Mouse (Mus musculus): ENCODE data around the gene Cacybp. TPM values are rescaled to one million over a fixed set of nuclear protein-coding genes. Genes with fewer than 3 reads are reported as not detected.

Cacybp gene
- total RNA-seq, 1 experiment from 2014 or later: 82.4 TPM

DNA sequence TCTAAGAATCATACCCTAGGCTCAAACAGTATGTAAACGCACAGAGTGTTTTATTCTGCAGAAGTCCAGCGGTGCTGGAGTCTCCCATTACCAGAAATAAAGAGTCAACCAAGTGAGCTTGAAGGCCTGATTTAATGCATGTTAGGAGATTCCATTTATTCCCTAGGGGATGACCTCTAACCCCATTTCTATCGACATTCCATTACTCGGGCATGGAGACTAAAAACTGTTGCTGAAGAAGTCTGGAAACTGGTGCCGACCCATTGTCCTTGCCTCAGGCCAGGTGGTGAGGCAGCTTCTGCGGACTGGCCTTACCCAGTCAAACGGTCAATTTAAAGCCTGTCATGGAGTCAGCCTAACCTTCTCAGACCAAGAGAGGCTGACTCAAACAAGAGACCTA lies 1.5 kb upstream of the Cacybp start:
- DNase-seq: no peak

DNA sequence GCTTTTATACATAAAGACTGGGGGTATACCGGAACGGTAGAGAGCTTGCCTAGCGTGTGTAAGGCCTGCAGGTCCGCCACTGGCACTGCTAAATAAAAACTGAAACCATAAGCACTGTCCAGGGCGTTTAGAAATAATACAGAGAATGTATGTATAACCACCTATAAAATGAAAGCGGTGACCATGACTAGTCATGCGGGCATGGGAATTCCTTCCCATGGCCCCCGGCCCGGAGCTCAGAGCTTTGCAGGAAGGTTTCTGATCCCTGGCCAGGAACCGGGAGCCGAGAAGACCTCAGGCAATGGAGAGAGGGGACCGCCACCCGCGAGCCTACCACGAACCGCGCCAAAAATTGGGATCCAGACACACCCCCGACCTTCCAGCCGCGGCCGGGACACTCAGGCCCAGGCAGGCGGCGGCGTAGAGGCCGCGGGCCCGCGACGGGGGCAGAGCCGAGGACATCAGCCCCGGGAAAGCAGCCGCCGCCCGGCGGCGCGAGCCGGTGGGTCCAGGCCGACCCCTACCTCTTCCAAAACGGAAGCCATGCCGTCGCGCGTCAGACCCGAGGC lies 468 bp downstream of the Cacybp start:
- DNase-seq: peak; percentile 75

DNA sequence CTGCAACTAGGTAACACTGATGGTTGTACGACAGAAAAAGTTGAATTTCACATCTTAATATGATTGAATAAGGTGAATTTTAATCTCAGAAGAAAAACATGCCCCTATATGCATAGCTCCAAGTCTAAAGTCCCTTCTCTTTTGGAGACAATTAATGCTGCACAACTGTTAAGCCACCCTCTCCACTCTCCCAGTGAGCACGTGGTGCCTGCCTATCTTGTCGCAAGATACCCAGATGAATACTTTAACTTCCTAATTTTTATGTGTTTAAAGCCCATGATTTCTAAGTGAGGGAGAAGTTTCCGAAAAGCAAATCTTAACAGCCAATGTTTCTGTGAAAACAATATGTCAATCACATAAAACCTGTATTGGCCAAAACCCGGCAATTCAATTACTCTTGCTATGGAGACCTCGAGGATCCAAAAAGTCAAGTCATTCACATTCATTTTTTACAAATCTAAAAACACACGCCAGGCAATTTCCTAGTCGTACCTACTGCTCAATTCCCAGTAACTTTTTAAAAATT lies 1.0 kb downstream of the Cacybp start:
- no peak for DNase-seq

DNA sequence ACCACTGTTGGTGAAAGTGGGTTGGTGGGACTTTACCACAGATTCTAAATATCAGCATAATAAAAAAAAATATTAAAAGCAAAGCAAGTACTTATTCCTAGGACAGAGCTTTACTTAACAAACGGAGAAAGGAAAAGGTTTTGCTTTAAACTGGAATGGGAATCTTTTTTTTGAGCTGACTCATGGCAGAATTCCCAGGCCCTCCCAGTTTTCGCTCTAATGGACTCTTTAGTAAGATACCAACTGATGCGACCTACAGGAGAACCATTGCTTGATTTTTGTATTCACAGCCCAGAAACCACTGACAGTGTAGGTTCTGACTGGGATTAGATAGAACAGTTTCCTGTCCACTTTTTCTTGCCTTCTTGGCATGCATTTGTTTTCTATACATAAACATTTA lies 2.1 kb downstream of the Cacybp start:
- peak; percentile 9 for DNase-seq

DNA sequence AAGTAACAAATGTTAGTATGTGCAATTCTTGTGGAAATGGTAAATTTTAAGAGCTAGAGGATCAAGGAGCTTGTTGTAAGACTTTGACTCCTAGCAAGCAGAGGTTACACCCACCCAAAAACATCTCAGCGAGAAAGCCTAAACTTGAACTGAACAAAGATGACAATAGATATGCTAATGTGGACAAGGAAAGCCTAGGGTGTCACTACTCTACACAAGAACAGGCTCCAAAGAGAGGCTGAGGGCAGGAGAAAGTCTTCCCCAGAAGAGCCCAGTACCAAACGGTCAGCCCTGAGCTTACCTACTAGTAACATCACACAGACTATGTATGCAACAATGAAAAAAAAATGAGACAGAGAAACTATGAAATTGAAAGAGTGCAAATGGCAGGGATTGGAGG lies 2.8 kb downstream of the Cacybp start:
- no peak for DNase-seq

DNA sequence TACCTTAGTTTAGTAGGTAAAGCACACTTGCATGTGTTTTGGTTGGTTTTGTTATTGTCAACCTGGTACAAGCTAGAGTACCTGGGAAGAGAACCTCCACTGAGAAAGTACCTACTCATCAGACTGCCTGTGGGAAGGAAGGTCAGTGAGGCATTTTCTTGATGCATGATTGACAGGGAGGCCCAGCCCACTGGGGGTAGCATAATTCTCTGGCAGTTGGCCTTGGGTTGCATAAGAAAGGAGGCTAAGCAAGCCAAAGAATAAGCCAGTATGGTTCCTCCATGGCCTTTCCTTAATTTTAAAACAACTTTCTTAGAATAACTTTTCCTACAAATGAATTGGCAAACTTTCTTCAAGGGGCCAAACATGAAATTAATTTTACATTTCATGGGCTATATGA lies 7.2 kb downstream of the Cacybp start:
- DNase-seq: peak; percentile 48

DNA sequence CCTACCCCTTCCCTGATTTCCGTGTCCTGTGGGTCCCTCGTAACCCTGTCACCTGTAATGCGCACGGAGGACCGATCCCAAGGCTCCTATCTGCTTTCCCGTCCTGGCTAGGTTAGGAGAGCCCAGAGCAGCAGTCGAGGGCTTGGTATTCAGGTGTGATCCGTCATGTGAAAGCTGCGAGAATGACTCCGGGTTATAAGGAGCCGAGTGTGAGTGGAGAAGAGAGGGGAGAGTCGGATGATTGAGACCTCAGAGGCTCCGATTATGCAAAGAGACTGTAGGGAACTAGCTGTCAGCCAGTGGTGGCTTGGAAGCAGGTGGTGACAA lies 17.4 kb downstream of the Cacybp start:
- no peak for DNase-seq

DNA sequence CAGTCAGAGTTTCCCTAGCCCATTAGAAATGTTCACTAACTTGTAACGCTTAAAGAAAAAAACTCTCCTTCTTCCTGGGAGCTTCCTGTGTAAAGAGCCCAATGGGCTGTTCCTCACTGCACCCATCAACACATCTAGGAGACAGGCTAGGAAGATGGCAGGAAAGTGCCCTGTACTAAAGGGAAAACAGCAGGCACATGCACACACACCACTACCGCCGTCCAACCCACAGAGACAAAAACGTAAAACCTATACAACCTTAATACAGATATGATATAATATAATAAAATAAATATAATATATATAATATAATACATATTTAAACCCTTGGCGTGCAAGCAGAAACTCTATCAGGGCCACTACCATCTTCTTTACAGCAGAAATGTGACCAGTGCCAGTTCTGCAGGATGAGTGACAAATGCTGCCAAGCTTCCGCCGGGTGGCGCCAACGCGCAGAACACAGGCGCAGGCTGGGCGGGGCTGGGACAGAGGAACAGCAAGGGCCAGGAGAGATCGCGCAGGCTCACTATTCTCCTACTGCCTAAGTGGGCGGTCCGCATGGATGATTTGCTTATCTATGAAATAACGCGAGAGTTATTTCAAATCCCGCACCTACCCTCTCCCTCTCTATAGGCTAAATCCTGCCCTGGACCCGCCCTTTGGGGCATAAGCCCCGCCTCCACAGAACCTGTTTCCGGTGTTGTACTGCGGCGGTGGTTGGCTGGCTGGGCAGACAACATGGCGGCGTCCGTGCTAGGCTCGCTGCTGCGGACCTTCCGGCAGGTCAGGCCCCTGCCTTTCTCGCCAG lies 17.9 kb downstream of the Cacybp start, which contains the start of gene Mrps14:
Mrps14 (plus strand) TSS at position 687 of the 808 bp plus-strand sequence.
- peak; percentile 99 for DNase-seq

DNA sequence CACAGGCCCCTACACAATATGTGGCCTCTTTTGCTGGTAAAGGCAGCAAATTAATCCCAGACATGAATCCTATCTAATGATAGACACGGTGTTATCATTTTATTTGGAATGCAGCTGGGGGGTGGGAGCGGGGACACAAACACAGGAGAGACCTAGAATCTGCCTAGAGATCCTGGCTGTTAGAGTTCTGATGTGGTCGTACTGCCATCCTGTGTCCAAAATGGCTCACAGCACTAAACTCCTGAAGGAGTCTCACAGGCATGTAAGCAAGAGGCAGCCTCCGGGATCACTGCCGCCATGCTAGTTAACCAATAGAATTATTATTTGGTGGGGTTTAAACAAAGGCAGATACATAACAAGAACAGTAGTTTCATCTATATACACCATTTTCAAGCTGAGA lies 28.2 kb downstream of the Cacybp start:
- peak; percentile 27 for DNase-seq

DNA sequence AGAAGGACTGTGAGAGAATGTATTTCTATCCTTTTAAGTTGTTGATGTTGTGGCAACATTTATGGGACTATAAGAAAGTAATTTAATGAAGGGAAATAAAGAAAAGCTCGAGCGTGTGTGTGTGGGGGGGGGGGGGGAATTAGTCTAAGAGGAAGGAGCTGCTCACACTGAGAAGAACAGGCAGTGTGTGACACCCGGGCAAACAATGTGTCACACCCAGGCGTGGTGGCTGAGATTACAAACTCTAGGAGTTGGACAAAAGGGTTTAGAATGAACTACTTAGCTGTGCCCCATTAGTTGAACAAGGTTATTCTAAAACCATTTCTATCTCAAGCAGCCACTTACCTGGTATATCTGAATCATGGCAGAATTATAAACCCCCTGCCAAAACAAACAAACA lies 31.5 kb downstream of the Cacybp start:
- DNase-seq: no peak

DNA sequence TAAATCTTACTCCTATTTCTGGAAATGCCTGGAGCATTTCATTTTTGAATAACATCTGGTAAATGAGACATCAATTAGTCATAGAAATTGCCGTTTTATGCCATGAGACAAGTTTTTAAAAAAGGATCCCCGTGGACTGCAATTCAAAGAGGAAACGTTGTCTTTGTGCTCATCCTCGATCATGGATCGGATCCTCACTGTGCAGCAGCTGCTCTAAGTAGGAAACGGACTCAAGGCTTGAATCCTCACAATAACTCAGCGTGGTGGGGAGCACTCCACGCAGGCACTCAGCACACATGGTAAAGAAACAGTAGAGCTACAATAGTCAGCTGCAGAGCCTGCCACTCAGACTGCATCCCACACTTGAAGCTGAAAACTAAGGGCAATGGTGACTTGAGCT lies 35.8 kb downstream of the Cacybp start:
- DNase-seq: no peak

DNA sequence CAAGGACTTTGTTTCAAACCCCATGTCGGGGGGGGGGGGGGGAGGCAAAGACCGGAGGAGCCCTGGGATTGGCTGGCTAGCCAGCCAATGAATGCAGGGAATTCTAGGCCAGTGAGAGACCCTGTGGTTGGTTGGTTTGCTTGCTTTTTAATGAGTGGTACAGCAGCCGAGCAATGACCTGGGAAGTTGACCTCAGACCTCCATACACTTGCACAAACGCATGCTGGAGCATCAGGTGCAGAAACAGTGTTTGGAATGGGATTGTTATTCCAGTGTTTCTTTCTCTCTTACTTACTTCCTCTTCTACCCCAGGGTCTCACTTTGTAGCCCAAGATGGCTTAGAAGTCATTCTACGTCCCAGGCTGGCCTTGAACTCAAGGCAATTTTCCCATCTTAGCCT lies 46.1 kb downstream of the Cacybp start:
- DNase-seq: no peak

DNA sequence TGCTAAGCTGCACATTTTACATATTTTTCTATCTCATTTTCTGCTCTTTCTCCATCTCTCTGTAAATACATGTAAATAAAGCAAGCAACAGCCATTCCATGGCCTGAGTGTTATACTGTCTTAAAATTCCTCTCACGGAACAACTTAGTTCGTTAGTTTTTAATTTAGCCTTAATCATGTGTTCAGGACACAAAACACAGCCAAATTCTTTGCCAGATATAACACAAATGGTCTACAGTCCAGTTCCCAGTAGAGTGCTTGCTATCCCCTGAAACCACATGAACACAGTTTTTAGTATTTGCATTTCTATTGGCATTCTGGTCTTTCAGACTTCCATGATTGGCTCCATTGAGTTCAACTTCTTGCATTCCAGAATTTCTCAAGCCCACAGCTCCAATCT lies 54.5 kb downstream of the Cacybp start:
- DNase-seq: no peak

DNA sequence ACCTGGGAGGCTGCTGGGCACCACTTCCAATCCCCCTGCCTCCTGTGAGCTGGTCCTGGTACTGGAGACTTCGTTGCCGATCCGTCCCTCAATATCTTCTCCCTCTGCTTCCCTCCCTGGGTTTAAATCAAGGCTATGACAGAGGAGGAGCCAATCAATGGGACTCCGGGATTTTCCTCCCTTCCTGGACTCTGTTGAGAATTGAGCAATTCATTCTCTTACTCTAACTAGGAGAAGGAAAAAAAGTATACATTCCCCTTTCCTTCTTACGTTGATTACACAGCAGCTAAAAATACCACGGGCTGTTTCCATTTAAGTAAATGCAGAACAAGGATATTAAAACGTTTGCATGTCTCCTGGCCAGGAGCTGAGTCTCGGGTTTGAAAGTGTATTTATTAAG lies 59.2 kb downstream of the Cacybp start, which contains the start of gene Tnn:
Tnn (minus strand) TSS at position 101 of the 400 bp plus-strand sequence.
- no peak for DNase-seq

Other genes starting within 250 kb of the Cacybp start
- gene 4930523C07Rik, start 168.5 kb downstream of the Cacybp start, total RNA-seq (2021): 24.5 and 39.8 TPM in 2 replicates
- 0.30 and 0.60 TPM in 2 replicates for gene Tnn, start 59.3 kb downstream of the Cacybp start, total RNA-seq (2021)
- gene Mrps14, start 17.7 kb downstream of the Cacybp start, total RNA-seq (2021): 96.4 and 112 TPM in 2 replicates